Mouse (Mus musculus): ENCODE results near the gene Mrln.

DNA sequence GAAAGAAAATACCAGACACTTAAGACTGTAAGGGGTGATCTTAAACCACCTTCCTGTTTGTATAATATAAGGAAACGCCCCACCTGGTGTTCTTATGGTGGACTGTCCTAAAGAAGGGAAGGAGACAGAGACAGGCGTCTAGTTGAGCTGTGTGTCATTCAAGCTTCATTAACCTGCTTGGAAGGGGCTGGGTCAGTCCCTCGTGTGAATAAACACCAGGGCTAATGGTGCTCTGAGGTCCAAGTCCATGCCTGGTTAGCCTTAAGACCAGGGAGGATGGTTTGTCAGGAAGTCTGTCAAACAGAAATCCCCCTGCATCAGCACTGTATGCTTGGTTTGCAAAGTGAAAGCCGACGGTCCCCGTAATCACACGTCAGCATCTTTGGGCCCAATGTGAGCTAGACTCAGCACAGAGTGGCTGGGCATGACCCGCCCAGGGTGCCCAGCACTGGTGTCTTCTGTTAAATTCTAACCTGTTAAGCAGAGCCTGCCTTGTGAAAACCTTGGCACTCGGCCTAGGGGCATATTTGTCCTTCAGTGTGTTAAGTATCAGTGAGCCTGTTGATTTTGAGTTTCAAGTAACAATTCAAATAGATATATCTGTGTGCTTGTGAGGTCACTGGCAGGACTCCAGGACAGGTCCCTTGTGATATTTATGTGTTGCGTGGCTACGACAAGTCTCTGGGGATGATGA is 23.0 kb upstream of the Mrln start:
- TF ChIP-seq EP300 (IDR thresholded peaks at IDR 0.05; ENCODE audit: low read depth) (no peak), CTCF (IDR thresholded peaks at IDR 0.05; ENCODE audit: low read depth) (no peak)

Data from liver, postnatal 0 days (tissue).